In the genomic region with DNA sequence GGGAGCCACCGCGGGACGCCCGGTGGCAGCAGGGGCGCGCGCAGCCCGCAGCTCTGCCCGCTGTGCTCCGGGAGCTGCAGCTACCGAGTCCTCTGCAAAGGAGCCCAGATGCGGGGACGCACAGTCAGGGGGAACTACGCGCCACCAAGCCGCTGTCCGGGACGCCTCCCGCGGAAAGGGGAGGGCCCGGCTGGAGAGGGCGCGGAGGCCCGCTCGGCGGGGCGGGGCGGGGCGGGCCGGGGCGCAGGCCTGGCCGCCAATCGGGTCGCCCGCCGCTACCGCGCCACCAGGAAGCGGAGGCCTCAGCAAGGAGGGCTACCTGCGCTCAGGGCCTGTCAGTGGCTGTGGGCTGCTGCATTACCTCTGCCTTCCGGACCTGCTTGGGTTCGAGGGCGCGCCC, we compare ENCODE assay signal across 7 mouse cellular contexts.
DNase-seq lines count a peak whose midpoint lies in the region; ATAC-seq and TF ChIP-seq lines count a peak whose summit lies in the region.
"Not testable (repeated sequence)": the region's sequence is repeated elsewhere in the genome, so short reads cannot be mapped to it uniquely, and the experiment has no call there.

No protein-coding gene starts in this region.

- not testable (repeated sequence) for H3K9me3 ChIP-seq in embryonic facial prominence, embryonic 12.5 days; forebrain, embryonic 16.5 days (ENCODE audit: control insufficient read depth, low read length); hindbrain, embryonic 10.5 days; intestine, postnatal 0 days (ENCODE audit: control insufficient read depth); limb, embryonic 14.5 days (ENCODE audit: control insufficient read depth, low read length); midbrain, embryonic 14.5 days (ENCODE audit: control insufficient read depth, low read length)

- TF ChIP-seq CTCF in intestine, postnatal 0 days (IDR thresholded peaks at IDR 0.05; ENCODE audit: low read depth); small intestine, adult 2 months (IDR thresholded peaks at IDR 0.05; ENCODE audit: extremely low read depth, insufficient read length, insufficient replicate concordance, low read depth, low read length): not testable (repeated sequence)

- not testable (repeated sequence) for H3K27me3 ChIP-seq in embryonic facial prominence, embryonic 12.5 days; forebrain, embryonic 16.5 days (replicated peaks; ENCODE audit: control insufficient read depth, insufficient read depth, low read length); hindbrain, embryonic 10.5 days (ENCODE audit: insufficient read depth, poor library complexity, severe bottlenecking); intestine, postnatal 0 days (replicated peaks; ENCODE audit: control insufficient read depth, insufficient read depth, low read length); limb, embryonic 14.5 days (ENCODE audit: control insufficient read depth, insufficient read depth, low read length); midbrain, embryonic 14.5 days (ENCODE audit: control insufficient read depth, insufficient read depth, low read length); small intestine, adult 2 months (ENCODE audit: control insufficient read depth, insufficient read depth, low read length)

- WGBS in embryonic facial prominence, embryonic 12.5 days: no CpG with 5 or more reads among the region's 44 CpGs
- no CpG with 5 or more reads among the region's 44 CpGs for WGBS in forebrain, embryonic 16.5 days
- no CpG with 5 or more reads among the region's 44 CpGs for WGBS in hindbrain, embryonic 10.5 days
- no CpG with 5 or more reads among the region's 44 CpGs for WGBS in intestine, postnatal 0 days
- WGBS in limb, embryonic 14.5 days: no CpG with 5 or more reads among the region's 44 CpGs
- 3% methylated on average over 6 of the region's 44 CpGs for WGBS in midbrain, embryonic 14.5 days
- no CpG with 5 or more reads among the region's 44 CpGs for WGBS in small intestine, adult 2 months

- H3K36me3 ChIP-seq in embryonic facial prominence, embryonic 12.5 days; forebrain, embryonic 16.5 days (ENCODE audit: control insufficient read depth, insufficient read depth); hindbrain, embryonic 10.5 days; intestine, postnatal 0 days (ENCODE audit: control insufficient read depth, insufficient read depth); limb, embryonic 14.5 days (ENCODE audit: control insufficient read depth, insufficient read depth, low read length); midbrain, embryonic 14.5 days (ENCODE audit: control insufficient read depth, insufficient read depth, low read length); small intestine, adult 2 months (ENCODE audit: control insufficient read depth, insufficient read depth, low read length): not testable (repeated sequence)

- H3K4me3 ChIP-seq in embryonic facial prominence, embryonic 12.5 days: peak overlapping the region; percentile 34
- peak overlapping the region; percentile 22; the same call in 1 of the 2 replicates for H3K4me3 ChIP-seq in forebrain, embryonic 16.5 days (replicated peaks; ENCODE audit: low read length)
- H3K4me3 ChIP-seq in hindbrain, embryonic 10.5 days: peak overlapping the region; percentile 45
- peak overlapping the region; percentile 27 for H3K4me3 ChIP-seq in intestine, postnatal 0 days (ENCODE audit: low read depth, low read length)
- peak overlapping the region; percentile 32 for H3K4me3 ChIP-seq in limb, embryonic 14.5 days (replicated peaks; ENCODE audit: low read length)
- peak overlapping the region; percentile 19; the same call in 1 of the 2 replicates for H3K4me3 ChIP-seq in midbrain, embryonic 14.5 days (replicated peaks; ENCODE audit: low read depth, low read length)
- H3K4me3 ChIP-seq in small intestine, adult 2 months (ENCODE audit: low read depth, low read length): peak overlapping the region; percentile 49

- H3K4me1 ChIP-seq in embryonic facial prominence, embryonic 12.5 days; forebrain, embryonic 16.5 days (replicated peaks; ENCODE audit: control insufficient read depth, insufficient read depth, low read length); hindbrain, embryonic 10.5 days (replicated peaks); intestine, postnatal 0 days (replicated peaks; ENCODE audit: control insufficient read depth, insufficient read depth, low read length); limb, embryonic 14.5 days (ENCODE audit: control insufficient read depth, insufficient read depth, low read length); midbrain, embryonic 14.5 days (ENCODE audit: control insufficient read depth, insufficient read depth, low read length); small intestine, adult 2 months (ENCODE audit: control insufficient read depth, insufficient read depth, insufficient read length, low read length): not testable (repeated sequence)

- not testable (repeated sequence) for H3K9ac ChIP-seq in embryonic facial prominence, embryonic 12.5 days; forebrain, embryonic 16.5 days (replicated peaks; ENCODE audit: low read depth, low read length); intestine, postnatal 0 days (ENCODE audit: low read depth, low read length); limb, embryonic 14.5 days (ENCODE audit: low read depth, low read length, severe bottlenecking); midbrain, embryonic 14.5 days (replicated peaks; ENCODE audit: low read length)

- not testable (repeated sequence) for TF ChIP-seq POLR2A in limb, embryonic 14.5 days (IDR thresholded peaks at IDR 0.05; ENCODE audit: borderline replicate concordance, extremely low read depth, insufficient read depth, insufficient read length); small intestine, adult 2 months (IDR thresholded peaks at IDR 0.05; ENCODE audit: low read depth, low read length)

- DNase-seq in hindbrain, embryonic 10.5 days (ENCODE audit: low spot score); limb, embryonic 14.5 days (ENCODE audit: low spot score); midbrain, embryonic 14.5 days: not testable (repeated sequence)

- H3K27ac ChIP-seq in embryonic facial prominence, embryonic 12.5 days; forebrain, embryonic 16.5 days (ENCODE audit: low read length); hindbrain, embryonic 10.5 days; intestine, postnatal 0 days (ENCODE audit: low read depth, low read length); limb, embryonic 14.5 days (replicated peaks; ENCODE audit: low read depth, low read length); midbrain, embryonic 14.5 days (replicated peaks; ENCODE audit: low read depth, low read length); small intestine, adult 2 months (ENCODE audit: insufficient read depth, low read depth, low read length): not testable (repeated sequence)

- ATAC-seq in embryonic facial prominence, embryonic 12.5 days (ENCODE audit: insufficient number of reproducible peaks, insufficient read depth, low FRiP score, low TSS enrichment); forebrain, embryonic 16.5 days; midbrain, embryonic 14.5 days (ENCODE audit: low FRiP score, low TSS enrichment): not testable (repeated sequence)
- ATAC-seq in intestine, postnatal 0 days: 0 out of 2 replicates have a peak, but pooled peaks have one; percentile 47
- peak; percentile 73; the same call in 1 of the 2 replicates for ATAC-seq in limb, embryonic 14.5 days (ENCODE audit: low FRiP score, low read depth)

- not testable (repeated sequence) for H3K4me2 ChIP-seq in embryonic facial prominence, embryonic 12.5 days (replicated peaks); forebrain, embryonic 16.5 days (ENCODE audit: low read length); limb, embryonic 14.5 days (replicated peaks; ENCODE audit: low read depth, low read length, severe bottlenecking); midbrain, embryonic 14.5 days (ENCODE audit: low read length)
- peak overlapping the region; percentile 52; the same call in 1 of the 2 replicates for H3K4me2 ChIP-seq in intestine, postnatal 0 days (replicated peaks; ENCODE audit: low read depth)
